Mouse (Mus musculus): ENCODE data around the gene Lyrm4. TPM values are rescaled to one million over a fixed set of nuclear protein-coding genes. Genes with fewer than 3 reads are reported as not detected.
A peak's percentile ranks its signal among the peaks of the same experiment; 100 is the strongest.

Lyrm4 gene
- polyA plus RNA-seq, 1 experiment from 2014 or later, result 26.1 TPM

GRCm38 (mm10) chr13:35967690-35968089, 149.6 kb downstream of the Lyrm4 start:
- Histone ChIP-seq H3K36me3 (ENCODE audit: control insufficient read depth, insufficient read depth) (no peaks in the 10 kb centered on the region), H3K27ac (ENCODE audit: low read length) (peak overlapping the region; percentile 15; the same call in 1 of the 2 replicates), H3K9ac (ENCODE audit: low read length) (peak overlapping the region; percentile 70), H3K4me1 (ENCODE audit: control insufficient read depth, insufficient read depth, low read length) (peaks cover 5% of the 10 kb centered on the region; the same call in 1 of the 2 replicates), H3K4me2 (ENCODE audit: low read depth, low read length) (peak overlapping the region; percentile 97), H3K27me3 (ENCODE audit: control insufficient read depth, insufficient read depth, low read length) (peaks cover 13% of the 10 kb centered on the region; the same call in 1 of the 2 replicates), H3K9me3 (replicated peaks; ENCODE audit: control insufficient read depth, low read length) (no peaks in the 10 kb centered on the region), H3K4me3 (ENCODE audit: low read length) (peak overlapping the region; percentile 73)
- 9% methylated on average over 15 of the region's 15 CpGs for WGBS
- ATAC-seq (replicated peaks; ENCODE audit: extremely low read depth, insufficient read depth, low FRiP score), result peak; percentile 39; the same call in 1 of the 2 replicates

DNA sequence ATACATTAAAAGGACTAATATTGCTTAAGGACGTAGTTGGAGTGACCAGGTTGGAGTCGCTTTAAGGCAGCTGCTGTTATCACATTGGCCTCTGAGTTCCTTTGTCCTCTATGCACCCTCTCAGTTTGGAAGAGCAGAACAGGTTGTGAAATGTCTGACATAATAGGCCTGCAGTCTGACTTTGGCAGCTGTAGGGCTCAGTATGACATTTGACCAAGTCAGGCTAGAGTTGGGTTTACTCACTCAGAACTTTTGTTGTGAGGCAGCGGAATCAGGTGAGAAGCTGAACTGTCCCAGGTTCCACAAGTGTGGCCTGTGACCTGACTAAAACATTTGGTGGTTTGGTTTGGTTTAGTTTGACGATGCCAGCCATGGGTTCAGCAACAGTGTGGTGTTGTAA, 153.7 kb downstream of the Lyrm4 start:
- peaks cover 8% of the 10 kb centered on the region; the same call in 1 of the 2 replicates for H3K27me3 ChIP-seq (ENCODE audit: control insufficient read depth, insufficient read depth, low read length)
- H3K27ac ChIP-seq (ENCODE audit: low read length), result no peak overlapping the region
- peaks cover 3% of the 10 kb centered on the region; the same call in 1 of the 2 replicates for H3K9me3 ChIP-seq (replicated peaks; ENCODE audit: control insufficient read depth, low read length)
- no peaks in the 10 kb centered on the region for H3K36me3 ChIP-seq (ENCODE audit: control insufficient read depth, insufficient read depth)
- WGBS, result 75% methylated on average over 4 of the region's 4 CpGs
- H3K4me2 ChIP-seq (ENCODE audit: low read depth, low read length), result no peak overlapping the region
- no peaks in the 10 kb centered on the region for H3K4me1 ChIP-seq (ENCODE audit: control insufficient read depth, insufficient read depth, low read length)
- no peak for ATAC-seq (replicated peaks; ENCODE audit: extremely low read depth, insufficient read depth, low FRiP score)
- no peak overlapping the region for H3K4me3 ChIP-seq (ENCODE audit: low read length)
- no peak overlapping the region for H3K9ac ChIP-seq (ENCODE audit: low read length)

- H3K27ac ChIP-seq (ENCODE audit: low read length), result no peak overlapping the region
- no peaks in the 10 kb centered on the region for H3K27me3 ChIP-seq (ENCODE audit: control insufficient read depth, insufficient read depth, low read length)
- WGBS, result 74% methylated on average over 12 of the region's 12 CpGs
- H3K4me1 ChIP-seq (ENCODE audit: control insufficient read depth, insufficient read depth, low read length), result no peaks in the 10 kb centered on the region
- H3K36me3 ChIP-seq (ENCODE audit: control insufficient read depth, insufficient read depth), result no peaks in the 10 kb centered on the region
- H3K4me2 ChIP-seq (ENCODE audit: low read depth, low read length), result no peak overlapping the region
- peaks cover 3% of the 10 kb centered on the region; the same call in 1 of the 2 replicates for H3K9me3 ChIP-seq (replicated peaks; ENCODE audit: control insufficient read depth, low read length)
- no peak for ATAC-seq (replicated peaks; ENCODE audit: extremely low read depth, insufficient read depth, low FRiP score)
- H3K9ac ChIP-seq (ENCODE audit: low read length), result no peak overlapping the region
- no peak overlapping the region for H3K4me3 ChIP-seq (ENCODE audit: low read length)
Measured at GRCm38 (mm10) chr13:35959391-35960067, 157.8 kb downstream of the Lyrm4 start.

- H3K4me1 ChIP-seq (ENCODE audit: control insufficient read depth, insufficient read depth, low read length), result no peaks in the 10 kb centered on the region
- H3K4me2 ChIP-seq (ENCODE audit: low read depth, low read length), result no peak within 1 kb of the TSS
- ATAC-seq (replicated peaks; ENCODE audit: extremely low read depth, insufficient read depth, low FRiP score), result no peak
- H3K27ac ChIP-seq (ENCODE audit: low read length), result no peak within 1 kb of the TSS
- H3K27me3 ChIP-seq (ENCODE audit: control insufficient read depth, insufficient read depth, low read length), result no peaks in the 10 kb centered on the region
- no peaks in the 10 kb centered on the region for H3K36me3 ChIP-seq (ENCODE audit: control insufficient read depth, insufficient read depth)
- peaks cover 3% of the 10 kb centered on the region; the same call in 1 of the 2 replicates for H3K9me3 ChIP-seq (replicated peaks; ENCODE audit: control insufficient read depth, low read length)
- H3K9ac ChIP-seq (ENCODE audit: low read length), result no peak within 1 kb of the TSS
- 92% methylated on average over 1 of the region's 1 CpGs for WGBS
- no peak within 1 kb of the TSS for H3K4me3 ChIP-seq (ENCODE audit: low read length)
Measured at GRCm38 (mm10) chr13:35958539-35958938, 158.8 kb downstream of the Lyrm4 start, which contains the start of gene Ppp1r3g. Ppp1r3g (plus strand) TSS chr13:35958839.

DNA sequence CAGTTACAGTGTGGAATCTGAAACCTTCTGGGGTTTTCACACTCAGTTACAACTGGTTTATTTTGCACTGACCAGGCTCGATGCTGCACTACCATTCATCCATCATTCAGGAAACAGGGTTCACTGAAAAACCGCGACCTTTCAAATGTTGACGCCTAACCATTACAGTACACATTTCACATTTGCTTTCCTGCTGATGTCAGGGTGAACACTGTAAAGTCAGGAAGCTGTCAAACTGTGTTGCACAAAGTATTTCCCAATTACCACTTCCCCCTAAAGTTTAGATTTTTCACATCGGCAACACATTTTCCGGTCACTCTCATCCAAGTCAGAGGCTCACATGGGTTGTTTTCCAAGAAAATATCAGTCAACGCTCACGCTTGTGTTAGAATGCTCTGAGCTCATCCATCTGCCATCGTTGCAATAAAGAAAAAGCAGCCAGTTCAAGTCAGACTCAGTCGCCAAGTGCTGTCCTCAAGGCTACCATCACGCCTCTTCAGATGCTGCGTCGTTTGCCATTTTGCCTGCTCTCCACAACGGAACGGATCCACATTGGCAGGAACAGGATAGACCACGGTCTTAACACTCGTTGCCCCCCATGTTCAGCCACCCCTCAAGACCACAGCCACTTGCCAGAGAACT, 167.4 kb downstream of the Lyrm4 start:
- WGBS, result 66% methylated on average over 17 of the region's 17 CpGs
- no peak overlapping the region for H3K9ac ChIP-seq (ENCODE audit: low read length)
- ATAC-seq (replicated peaks; ENCODE audit: extremely low read depth, insufficient read depth, low FRiP score), result no peak
- no peak overlapping the region for H3K27ac ChIP-seq (ENCODE audit: low read length)
- H3K4me2 ChIP-seq (ENCODE audit: low read depth, low read length), result no peak overlapping the region
- no peaks in the 10 kb centered on the region for H3K27me3 ChIP-seq (ENCODE audit: control insufficient read depth, insufficient read depth, low read length)
- H3K4me3 ChIP-seq (ENCODE audit: low read length), result no peak overlapping the region
- peaks cover 7% of the 10 kb centered on the region; the same call in 1 of the 2 replicates for H3K9me3 ChIP-seq (replicated peaks; ENCODE audit: control insufficient read depth, low read length)
- no peaks in the 10 kb centered on the region for H3K36me3 ChIP-seq (ENCODE audit: control insufficient read depth, insufficient read depth)
- no peaks in the 10 kb centered on the region for H3K4me1 ChIP-seq (ENCODE audit: control insufficient read depth, insufficient read depth, low read length)

GRCm38 (mm10) chr13:35947354-35948000, 169.8 kb downstream of the Lyrm4 start:
- no peak overlapping the region for H3K9ac ChIP-seq (ENCODE audit: low read length)
- WGBS, result 21% methylated on average over 14 of the region's 14 CpGs
- no peak overlapping the region for H3K4me3 ChIP-seq (ENCODE audit: low read length)
- H3K4me1 ChIP-seq (ENCODE audit: control insufficient read depth, insufficient read depth, low read length), result no peaks in the 10 kb centered on the region
- no peaks in the 10 kb centered on the region for H3K27me3 ChIP-seq (ENCODE audit: control insufficient read depth, insufficient read depth, low read length)
- ATAC-seq (replicated peaks; ENCODE audit: extremely low read depth, insufficient read depth, low FRiP score), result no peak
- peaks cover 5% of the 10 kb centered on the region; the same call in 1 of the 2 replicates for H3K9me3 ChIP-seq (replicated peaks; ENCODE audit: control insufficient read depth, low read length)
- no peak overlapping the region for H3K27ac ChIP-seq (ENCODE audit: low read length)
- H3K36me3 ChIP-seq (ENCODE audit: control insufficient read depth, insufficient read depth), result no peaks in the 10 kb centered on the region
- H3K4me2 ChIP-seq (ENCODE audit: low read depth, low read length), result no peak overlapping the region

- WGBS, result 65% methylated on average over 20 of the region's 20 CpGs
- no peak overlapping the region for H3K27ac ChIP-seq (ENCODE audit: low read length)
- H3K9me3 ChIP-seq (replicated peaks; ENCODE audit: control insufficient read depth, low read length), result peaks cover 2% of the 10 kb centered on the region; the same call in 1 of the 2 replicates
- no peak overlapping the region for H3K4me3 ChIP-seq (ENCODE audit: low read length)
- no peaks in the 10 kb centered on the region for H3K36me3 ChIP-seq (ENCODE audit: control insufficient read depth, insufficient read depth)
- no peak overlapping the region for H3K9ac ChIP-seq (ENCODE audit: low read length)
- no peaks in the 10 kb centered on the region for H3K27me3 ChIP-seq (ENCODE audit: control insufficient read depth, insufficient read depth, low read length)
- H3K4me1 ChIP-seq (ENCODE audit: control insufficient read depth, insufficient read depth, low read length), result no peaks in the 10 kb centered on the region
- no peak for ATAC-seq (replicated peaks; ENCODE audit: extremely low read depth, insufficient read depth, low FRiP score)
- H3K4me2 ChIP-seq (ENCODE audit: low read depth, low read length), result no peak overlapping the region
Measured at GRCm38 (mm10) chr13:35946659-35947353, 170.5 kb downstream of the Lyrm4 start.

- H3K4me2 ChIP-seq (ENCODE audit: low read depth, low read length), result no peak overlapping the region
- 84% methylated on average over 5 of the region's 5 CpGs for WGBS
- no peaks in the 10 kb centered on the region for H3K9me3 ChIP-seq (replicated peaks; ENCODE audit: control insufficient read depth, low read length)
- H3K4me1 ChIP-seq (ENCODE audit: control insufficient read depth, insufficient read depth, low read length), result no peaks in the 10 kb centered on the region
- no peak overlapping the region for H3K27ac ChIP-seq (ENCODE audit: low read length)
- no peak overlapping the region for H3K4me3 ChIP-seq (ENCODE audit: low read length)
- no peak for ATAC-seq (replicated peaks; ENCODE audit: extremely low read depth, insufficient read depth, low FRiP score)
- no peaks in the 10 kb centered on the region for H3K36me3 ChIP-seq (ENCODE audit: control insufficient read depth, insufficient read depth)
- H3K27me3 ChIP-seq (ENCODE audit: control insufficient read depth, insufficient read depth, low read length), result no peaks in the 10 kb centered on the region
- no peak overlapping the region for H3K9ac ChIP-seq (ENCODE audit: low read length)
Measured at GRCm38 (mm10) chr13:35940934-35941333, 176.4 kb downstream of the Lyrm4 start.
